Mouse (Mus musculus): Measurements from ENCODE around the gene Pdss2. TPM values are rescaled to one million over a fixed set of nuclear protein-coding genes. Genes with fewer than 3 reads are reported as not detected.
"Not testable (repeated sequence)": the region's sequence is repeated elsewhere in the genome, so short reads cannot be mapped to it uniquely, and the experiment has no call there.

Pdss2 gene
- total RNA-seq, 1 experiment from 2014 or later: 26.9 TPM

DNA sequence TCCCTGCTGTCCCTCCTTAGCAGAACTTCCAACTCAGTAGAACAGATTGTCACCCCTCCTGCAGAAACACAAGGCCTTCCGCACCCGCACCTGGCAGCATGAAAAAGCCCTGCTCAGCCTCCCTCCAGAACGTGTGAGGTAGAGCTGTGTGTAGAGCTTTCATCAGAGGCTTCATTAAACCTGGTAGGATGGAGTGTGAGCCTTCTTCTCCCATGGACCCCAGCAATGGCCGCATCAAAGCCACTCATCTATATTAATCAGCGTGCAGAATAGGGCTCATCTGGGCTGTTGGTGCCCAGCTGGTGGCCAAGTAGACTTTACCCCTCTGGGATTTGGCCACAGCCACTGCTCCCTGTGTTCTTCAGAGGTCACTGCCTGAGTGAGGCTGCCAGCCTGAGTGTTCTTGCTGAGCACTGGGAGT lies 142.2 kb downstream of the Pdss2 start:
- ATAC-seq (replicated peaks; ENCODE audit: low read depth, poor library complexity, severe bottlenecking): no peak

DNA sequence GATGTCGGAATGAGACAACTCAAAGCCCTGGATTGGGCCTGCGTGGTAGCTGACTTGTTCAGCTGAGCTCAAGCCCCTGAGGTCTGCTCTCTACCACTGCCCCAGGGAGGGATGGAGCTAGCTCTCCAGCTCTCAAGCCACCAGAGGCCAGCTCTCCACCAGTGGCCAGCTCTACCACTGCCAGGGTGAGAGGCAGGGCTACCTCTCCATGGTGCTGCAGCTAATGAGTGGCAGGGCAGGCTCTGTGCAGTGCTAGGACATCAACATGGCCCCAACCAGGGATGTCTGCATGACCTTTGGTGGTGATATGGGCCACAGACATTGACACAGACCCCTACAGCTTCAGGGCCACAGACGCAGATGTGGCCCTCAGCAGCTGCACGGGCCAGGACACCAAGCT lies 144.6 kb downstream of the Pdss2 start:
- no peak for ATAC-seq (replicated peaks; ENCODE audit: low read depth, poor library complexity, severe bottlenecking)

DNA sequence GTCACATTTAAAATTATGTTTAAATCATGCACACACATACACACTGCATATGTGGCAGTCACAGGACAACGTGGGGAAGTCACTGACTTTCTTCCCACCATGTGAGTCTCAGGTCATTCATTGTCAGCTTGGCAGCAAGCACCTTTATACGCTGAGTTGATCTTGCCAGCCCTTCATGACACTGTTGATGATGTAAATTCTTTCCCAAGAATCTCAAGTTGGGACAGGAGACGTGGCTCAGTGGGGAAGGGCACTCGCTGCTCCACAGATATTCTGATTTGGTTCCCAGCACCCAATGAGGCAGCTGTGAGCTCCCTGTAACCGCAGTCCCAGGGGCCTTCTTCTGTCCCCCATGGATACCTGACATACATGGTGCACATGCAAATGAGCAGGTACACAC lies 147.3 kb downstream of the Pdss2 start:
- no peak for ATAC-seq (replicated peaks; ENCODE audit: low read depth, poor library complexity, severe bottlenecking)

DNA sequence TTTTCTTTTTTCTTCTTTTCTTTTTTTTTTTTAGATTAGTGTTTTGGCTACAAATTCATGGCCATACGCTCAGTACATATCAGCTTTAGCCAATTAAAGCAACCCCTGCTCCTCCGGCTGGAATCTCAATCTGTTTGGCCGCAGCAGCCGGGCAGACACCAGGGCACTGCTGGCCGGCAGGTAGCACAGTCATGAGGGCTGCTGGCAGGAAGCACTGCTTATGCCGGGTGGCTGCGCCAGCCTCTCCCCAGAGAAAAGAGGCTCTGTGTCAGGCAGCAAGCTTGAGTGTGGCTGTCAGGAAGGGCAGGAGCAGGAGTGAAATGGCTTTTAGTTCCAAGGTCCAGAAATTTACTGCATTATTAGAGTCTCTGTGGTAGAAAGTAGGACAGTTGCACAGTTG lies 151.0 kb downstream of the Pdss2 start:
- ATAC-seq (replicated peaks; ENCODE audit: low read depth, poor library complexity, severe bottlenecking): 0 out of 2 replicates have a peak, but pooled peaks have one; percentile 22

DNA sequence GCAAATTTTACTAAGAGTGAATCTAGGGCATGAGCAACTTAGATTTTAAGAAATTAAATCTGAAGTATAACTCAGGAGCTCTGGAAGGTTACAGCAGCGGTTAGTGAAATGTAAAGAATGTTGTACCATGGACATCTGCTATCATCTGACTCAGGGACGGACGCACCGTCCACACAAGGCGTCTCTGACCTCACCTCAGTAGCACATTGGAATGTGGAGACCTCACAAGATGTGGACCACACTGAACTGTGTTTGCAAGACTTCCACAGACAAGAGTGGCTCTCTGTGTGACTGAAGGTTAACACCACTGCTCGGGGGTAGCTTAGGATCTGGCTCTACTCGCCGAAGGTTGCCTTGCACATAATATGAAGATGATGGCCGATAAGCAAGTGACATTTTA lies 151.7 kb downstream of the Pdss2 start:
- no peak for ATAC-seq (replicated peaks; ENCODE audit: low read depth, poor library complexity, severe bottlenecking)

DNA sequence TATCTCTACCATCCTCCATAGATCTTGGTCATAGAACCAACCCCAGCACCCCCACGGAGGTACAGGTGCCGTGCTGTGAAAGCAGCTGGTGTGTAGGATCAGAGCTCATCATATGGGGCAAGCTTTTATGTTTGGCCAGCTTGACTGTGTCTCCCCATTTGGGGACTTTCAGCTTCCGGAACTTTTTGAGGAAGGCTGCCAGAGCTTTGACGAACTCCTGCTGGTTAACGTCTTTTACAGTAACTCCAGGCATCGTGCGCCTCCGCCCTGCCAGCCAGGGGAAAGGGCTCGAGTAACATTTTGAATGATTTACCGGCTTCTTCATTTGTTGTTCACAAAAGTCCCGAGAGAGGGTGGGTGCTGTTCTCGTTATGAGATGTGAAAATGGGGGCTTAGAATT lies 152.4 kb downstream of the Pdss2 start:
- ATAC-seq (replicated peaks; ENCODE audit: low read depth, poor library complexity, severe bottlenecking): no peak

DNA sequence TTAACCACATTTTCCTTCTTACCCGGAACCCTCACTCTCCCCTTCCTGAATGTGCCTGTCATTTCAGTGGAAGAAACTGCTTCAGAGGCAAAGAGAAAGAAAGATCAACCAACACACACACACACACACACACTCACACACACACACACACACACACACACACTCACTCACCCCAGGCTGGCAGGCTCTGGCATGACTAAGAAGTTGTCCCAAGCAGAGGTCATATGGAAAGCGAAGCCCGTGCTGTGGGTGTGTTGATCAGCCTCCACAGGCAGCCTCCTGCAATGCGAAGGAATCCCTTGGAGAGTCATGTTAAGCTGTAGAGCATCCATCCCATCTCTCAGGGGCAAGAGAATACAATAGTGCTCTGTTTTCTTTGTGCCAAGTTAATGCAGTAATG lies 154.0 kb downstream of the Pdss2 start:
- ATAC-seq (replicated peaks; ENCODE audit: low read depth, poor library complexity, severe bottlenecking): no peak

DNA sequence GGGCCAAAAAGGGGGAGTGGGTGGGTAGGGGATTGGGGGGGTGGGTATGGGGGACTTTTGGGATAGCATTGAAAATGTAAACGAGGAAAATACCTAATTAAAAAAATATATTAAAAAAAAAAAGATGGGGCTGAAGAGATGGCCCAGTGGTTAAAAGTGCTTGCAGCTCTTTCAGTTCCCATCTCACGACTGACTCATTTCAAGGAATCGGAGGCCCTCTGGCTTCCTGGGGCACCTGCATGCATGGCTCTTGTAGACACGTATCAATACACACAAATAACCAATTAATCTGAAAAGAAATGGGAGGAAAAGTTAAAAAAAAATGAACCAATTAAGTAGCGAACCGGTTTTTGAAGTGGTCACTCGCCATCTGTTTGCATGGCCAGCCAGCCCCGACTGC lies 155.5 kb downstream of the Pdss2 start:
- ATAC-seq (replicated peaks; ENCODE audit: low read depth, poor library complexity, severe bottlenecking): no peak

DNA sequence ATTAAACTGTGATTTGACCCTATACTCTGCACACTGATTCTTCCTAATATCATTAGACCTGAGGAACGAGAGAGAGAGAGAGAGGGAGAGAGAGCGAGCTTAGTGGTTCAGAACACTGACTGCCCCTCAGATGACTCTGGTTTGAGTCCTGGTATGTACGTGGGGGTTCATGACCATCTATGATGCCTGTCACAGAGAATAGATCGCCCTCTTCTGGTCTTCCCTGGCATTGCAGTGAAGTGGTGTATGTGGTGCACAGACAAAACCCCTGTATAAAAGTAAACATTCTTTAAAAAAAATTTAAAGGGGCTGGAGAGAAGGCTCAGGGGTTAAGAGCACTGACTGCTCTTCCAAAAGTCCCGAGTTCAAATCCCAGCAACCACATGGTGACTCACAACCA lies 157.0 kb downstream of the Pdss2 start:
- ATAC-seq (replicated peaks; ENCODE audit: low read depth, poor library complexity, severe bottlenecking): peak; percentile 88

DNA sequence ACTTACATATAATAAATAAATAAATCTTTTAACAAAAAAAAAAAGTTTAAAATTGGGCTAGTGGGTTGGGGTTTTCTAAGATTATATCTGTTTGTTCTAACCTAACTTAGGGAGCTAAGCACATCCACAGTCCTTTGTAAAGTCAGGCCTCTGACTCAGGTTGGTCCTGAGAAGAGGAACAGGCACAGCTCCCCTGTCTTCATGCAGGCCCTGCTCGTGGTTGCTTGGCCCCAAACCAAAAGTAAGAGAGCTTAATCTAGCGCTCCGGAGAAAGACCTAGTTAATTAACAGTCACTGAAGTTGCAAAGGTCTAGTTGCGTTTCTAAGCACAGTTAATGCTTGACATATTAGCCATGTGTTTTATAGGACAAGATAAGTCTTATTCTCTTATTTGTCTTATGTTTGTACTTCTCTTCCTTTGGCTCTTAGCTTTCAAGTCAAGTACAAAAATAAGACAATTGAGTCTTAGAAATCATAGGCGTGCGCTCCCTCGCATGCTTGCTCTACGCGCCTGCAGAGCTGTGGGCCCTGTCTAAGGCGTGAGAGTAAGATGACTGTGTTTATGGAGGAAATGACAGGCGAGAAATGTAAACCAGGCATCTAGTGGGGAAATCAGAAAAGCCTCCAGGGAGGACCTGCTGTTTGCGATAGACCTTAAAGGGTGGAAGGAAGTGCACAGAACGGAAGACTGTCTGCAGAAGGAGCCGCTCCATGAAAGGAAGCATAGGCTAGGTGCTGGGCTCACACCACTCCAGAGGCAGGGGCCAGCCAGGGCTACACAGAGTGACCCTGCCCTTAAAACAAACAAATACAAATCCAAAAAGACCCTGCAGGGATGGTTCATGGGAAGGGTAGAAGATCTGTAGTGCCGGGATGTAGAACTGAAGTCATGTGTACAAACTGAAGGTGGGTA lies 157.7 kb downstream of the Pdss2 start:
- ATAC-seq (replicated peaks; ENCODE audit: low read depth, poor library complexity, severe bottlenecking): peak; percentile 11; the same call in 1 of the 2 replicates

DNA sequence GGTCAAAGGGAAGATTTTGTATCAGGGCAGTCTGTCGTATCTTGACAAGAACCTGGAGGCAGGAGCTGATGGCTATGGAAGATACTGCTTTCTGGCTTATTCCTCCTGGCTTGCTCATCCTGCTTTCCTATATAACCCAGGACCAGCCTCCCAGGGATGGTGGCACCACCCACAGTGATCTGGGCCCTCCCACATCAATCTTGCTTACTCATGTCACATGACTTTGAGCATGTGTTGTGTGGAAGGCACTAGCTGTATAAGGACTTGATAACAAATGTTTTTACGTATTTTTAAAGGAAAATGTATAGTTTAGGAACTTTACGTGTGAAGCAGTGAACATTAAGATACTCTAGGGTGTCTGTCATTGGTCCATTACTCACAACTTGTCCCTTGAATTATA lies 161.4 kb downstream of the Pdss2 start:
- no peak for ATAC-seq (replicated peaks; ENCODE audit: low read depth, poor library complexity, severe bottlenecking)

DNA sequence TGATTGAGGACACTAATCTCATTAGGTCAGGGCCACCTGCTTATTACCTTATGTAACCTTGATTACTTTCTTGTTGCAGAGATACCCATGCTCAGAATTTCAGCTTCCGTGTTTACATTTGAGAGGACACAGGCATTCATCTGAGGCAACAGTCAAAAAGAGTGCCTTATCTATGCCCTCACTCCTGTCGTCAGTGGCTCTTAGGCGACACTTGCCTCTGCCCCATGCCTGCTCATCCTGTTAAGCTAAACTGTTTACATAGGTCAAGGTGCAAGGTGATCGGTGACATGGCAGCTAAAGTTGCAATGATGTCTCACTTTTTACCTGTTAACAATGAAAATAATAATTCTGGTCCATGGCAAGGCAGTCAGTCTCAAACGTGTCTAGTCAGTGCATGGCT lies 163.3 kb downstream of the Pdss2 start:
- ATAC-seq (replicated peaks; ENCODE audit: low read depth, poor library complexity, severe bottlenecking): no peak

DNA sequence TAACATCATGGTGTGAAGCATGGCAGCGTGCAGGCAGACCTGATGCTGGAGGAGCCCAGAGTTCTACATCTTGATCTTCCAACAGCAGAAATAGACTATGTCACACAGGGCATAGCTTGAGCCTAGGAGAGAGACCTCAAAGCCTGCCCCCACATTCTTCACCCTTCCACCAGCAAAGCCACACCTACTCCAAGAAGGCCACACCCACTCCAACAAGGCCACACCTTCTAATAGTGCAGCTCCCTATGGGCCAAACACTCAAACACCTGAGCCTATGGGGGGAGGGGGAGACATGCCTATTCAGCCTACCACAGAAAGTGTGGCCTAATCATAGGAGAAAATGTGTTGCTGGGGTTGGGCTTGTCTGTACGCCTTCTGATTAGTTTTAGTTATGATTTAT lies 171.6 kb downstream of the Pdss2 start:
- no peak for ATAC-seq (replicated peaks; ENCODE audit: low read depth, poor library complexity, severe bottlenecking)

DNA sequence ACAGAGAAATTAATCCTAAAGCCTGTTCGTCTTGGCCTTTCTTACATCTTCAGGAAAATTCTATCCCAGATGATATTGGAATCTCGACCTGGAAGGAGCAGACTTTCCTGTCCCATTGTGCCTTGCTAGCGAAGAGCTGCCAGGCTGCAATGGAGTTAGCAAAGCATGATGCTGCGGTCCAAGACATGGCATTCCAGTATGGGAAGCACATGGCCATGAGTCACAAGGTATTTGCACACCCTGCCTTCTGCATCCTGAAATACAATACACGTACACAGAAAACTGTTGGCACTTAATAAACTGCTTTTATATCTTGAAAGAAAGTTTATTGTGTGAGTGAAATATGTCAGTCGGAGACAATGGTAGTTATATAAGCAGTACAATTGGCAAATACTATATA lies 172.5 kb downstream of the Pdss2 start:
- no peak for ATAC-seq (replicated peaks; ENCODE audit: low read depth, poor library complexity, severe bottlenecking)

DNA sequence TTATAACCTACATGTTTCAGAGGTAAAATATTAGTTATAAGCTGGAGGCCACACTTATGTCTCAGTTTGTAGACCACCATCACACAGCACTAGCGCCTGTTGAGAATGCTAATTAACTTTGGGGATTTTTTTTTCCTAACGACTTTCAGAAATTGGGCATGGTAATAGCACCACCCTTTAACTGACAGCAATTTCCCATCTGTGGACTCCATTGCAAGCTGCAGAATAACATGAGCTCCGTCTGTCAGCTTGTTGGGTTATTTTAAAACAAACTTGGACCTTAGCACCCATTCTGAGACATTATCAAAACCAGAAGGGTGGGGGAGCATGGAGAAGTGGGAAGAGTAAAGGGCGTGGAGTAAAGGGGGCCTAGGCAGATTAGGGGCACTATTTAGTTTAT lies 174.5 kb downstream of the Pdss2 start:
- no peak for ATAC-seq (replicated peaks; ENCODE audit: low read depth, poor library complexity, severe bottlenecking)

DNA sequence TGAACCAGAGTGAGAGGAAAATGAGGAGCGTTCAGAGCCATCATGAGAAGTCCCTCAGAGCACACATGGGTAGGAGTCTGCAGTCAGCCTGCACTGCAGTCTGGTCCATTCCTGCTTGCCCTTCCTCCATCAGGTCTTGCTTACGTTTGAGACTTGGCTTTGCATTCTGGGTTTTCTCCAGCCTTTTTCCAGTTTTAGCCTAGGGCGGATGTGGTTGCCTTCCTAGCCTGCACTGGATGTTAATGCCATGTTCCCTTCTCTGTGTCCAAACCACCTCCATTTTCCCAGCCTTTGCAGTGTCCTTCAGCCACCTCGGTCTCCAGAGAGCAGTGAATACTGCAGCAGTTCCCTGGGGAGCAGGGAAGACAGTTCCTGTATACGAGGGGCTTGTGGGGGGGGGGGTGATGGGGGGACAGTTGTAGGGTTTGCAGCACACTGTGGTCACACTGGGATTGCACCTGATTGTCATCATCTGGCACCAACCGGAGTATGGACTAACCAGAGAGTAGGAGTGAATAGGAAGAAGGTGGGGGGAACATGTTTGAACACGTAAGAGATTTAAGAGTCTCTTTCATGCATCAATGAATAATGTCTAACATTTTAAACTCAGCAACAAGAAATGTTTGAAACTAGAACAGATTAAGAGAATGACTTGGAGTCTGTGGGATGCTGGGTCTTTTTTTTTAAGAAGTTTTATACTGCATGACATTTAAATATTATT lies 178.5 kb downstream of the Pdss2 start:
- ATAC-seq (replicated peaks; ENCODE audit: low read depth, poor library complexity, severe bottlenecking): no peak

DNA sequence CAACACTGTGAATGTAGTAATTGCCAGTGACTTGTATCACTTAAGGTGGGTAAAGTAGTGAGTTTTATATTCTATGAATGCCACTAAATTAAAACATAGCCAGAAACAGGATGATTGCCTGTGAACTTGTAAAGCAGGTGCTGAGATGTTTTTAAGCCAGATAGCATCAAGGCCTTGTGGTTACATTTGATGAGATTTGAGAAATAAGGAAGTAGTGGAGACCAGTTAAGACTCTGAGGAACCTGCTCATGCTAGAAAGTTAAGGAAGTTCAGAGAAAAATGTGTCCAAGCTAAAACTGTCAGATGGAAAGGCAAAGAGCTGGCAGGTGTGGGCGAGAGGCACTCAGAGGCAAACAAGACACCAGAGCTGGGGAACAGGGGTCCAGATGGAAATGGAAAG lies 184.8 kb downstream of the Pdss2 start:
- ATAC-seq (replicated peaks; ENCODE audit: low read depth, poor library complexity, severe bottlenecking): peak; percentile 79

DNA sequence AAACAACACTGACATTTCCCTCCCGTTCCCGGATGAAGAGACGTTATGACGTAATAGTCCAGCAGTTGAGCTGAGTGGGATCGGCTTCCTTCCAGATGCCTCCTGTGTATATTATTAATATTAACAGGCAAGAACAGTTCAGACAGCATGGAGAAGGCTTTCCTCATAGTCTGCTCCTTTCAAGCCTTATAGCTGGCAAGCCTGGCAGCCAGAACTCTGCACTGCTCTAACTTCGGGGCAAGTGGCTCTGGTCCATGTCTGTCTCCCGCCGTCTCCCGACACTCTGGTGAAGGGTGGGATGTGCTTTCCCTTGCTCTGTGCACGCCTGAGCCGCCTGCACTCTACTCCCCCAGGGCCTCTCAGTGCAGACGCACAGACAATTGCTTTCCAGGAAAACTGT lies 185.6 kb downstream of the Pdss2 start:
- no peak for ATAC-seq (replicated peaks; ENCODE audit: low read depth, poor library complexity, severe bottlenecking)

DNA sequence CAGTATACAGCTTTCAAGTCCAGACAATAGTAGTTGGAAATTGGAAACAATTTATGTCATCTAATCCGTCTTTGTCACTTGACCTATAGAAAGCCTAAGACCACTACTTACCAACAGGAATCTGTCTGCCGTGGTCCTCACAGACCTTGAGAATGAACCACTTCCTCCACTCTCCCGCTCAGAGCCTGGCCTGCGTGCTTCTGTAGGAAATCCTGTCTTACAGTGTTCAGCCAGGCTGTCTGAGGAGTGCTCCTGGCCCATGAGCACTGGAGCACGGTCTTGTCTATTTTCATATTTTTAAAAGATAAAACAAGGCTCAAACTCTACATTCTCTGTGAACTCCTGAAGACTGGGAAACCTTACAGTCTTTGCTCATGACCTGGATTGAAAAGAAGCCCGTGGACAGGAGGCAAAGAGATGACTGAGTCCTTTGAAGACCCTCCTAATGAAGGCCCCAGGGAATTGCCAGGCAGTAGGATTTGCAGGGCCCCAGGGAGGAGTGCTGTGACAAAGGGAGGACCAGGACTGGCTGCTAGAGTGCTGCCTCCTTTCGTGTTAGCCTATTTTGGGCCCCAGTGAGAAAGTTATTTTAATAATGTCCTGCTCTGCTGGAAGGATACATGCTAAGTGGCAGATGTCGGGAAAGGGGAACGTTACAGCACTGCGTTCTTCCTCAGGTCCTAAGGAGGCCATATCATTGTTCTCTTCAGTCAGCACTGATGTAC lies 188.4 kb downstream of the Pdss2 start:
- no peak for ATAC-seq (replicated peaks; ENCODE audit: low read depth, poor library complexity, severe bottlenecking)

DNA sequence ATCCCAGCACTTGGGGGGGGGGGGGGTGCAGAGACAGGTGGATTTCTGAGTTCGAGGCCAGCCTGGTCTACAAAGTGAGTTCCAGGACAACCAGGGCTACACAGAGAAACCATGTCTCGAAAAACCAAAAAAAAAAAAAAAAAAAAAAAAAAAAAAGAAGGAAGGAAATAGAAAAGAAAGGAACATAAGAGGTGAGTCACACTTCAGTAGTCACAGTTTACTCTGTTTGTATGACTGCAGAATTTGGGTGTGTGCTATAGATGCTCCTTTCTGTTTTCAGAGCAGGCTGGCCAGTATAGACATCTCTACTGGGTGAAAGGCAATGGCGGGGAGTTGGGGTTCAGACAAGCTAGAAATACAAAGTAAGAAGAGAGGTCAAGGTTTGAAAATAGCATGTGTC lies 189.9 kb downstream of the Pdss2 start:
- ATAC-seq (replicated peaks; ENCODE audit: low read depth, poor library complexity, severe bottlenecking): not testable (repeated sequence)

DNA sequence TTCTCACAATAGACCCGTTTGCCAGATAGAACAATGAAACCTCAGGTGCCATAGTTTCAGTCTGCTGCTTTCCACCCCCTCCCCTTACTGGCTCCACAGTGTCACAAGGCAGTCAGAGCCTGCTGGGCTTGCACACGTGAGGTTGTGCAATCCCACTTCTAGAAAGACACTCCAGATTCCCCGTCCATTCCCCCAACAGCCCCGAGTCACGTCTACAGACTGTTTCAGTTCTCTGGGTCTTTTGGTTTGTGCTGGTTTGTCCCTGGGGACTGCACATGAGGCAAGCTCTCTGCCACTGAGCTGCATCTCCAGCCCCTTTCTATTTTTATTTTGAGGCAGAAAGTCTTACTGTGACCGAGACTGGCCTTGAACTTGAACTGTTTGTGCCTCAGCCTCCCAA lies 196.1 kb downstream of the Pdss2 start:
- ATAC-seq (replicated peaks; ENCODE audit: low read depth, poor library complexity, severe bottlenecking): no peak

All from common myeloid progenitor, adult 5-6 weeks (primary cell).